Mouse (Mus musculus) kidney, postnatal 4 days (tissue): ENCODE results near the gene Cebpa.

Experiments
- DNase-seq, 2 experiments: peaks; one replicate each; pipeline ENCODE4 v3.0.0; 2021; ENCODE audit warnings: mixed read lengths in 2 of 2

The Cebpa gene

DNA sequence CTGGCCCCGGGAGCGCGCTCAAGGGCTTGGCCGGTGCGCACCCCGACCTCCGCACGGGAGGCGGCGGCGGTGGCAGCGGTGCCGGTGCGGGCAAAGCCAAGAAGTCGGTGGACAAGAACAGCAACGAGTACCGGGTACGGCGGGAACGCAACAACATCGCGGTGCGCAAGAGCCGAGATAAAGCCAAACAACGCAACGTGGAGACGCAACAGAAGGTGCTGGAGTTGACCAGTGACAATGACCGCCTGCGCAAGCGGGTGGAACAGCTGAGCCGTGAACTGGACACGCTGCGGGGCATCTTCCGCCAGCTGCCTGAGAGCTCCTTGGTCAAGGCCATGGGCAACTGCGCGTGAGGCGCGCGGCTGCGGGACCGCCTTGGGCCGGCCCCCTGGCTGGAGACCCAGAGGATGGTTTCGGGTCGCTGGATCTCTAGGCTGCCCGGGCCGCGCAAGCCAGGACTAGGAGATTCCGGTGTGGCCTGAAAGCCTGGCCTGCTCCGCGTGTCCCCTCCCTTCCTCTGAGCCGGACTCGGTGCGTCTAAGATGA lies 1.1 kb downstream of the Cebpa start:
- peak; percentile 56 to 74 for DNase-seq

- no peak for DNase-seq
Measured at GRCm38 (mm10) chr7:35121150-35121549, 2.1 kb downstream of the Cebpa start.

GRCm38 (mm10) chr7:35122401-35123320 lies 3.6 kb downstream of the Cebpa start:
- DNase-seq, result no peak

DNA sequence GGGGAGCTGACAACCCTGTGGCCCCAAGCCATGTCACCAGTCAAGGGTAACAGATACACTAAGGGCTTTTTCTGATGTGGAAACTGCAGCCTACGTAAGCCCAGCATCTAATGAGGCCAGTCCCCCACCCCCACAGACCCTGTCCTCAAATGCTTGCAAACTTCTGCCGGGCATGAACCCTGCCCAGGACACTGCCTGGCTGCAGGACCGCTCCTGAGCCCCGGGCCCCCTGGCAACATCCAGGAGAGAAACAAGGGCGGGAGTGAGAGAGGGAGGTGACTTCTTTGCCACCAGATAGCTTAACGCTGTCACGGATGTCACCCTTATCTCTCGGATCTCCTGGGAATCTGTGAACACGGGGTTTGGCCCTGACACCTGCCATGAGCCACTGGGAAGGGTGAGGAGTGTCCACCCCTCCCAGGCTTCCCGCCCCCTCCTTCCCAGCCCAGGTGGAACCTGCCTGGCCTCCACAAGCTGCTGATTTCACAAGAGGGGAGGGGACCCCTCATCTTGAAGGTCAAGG lies 4.4 kb downstream of the Cebpa start:
- DNase-seq, result no peak

GRCm38 (mm10) chr7:35124216-35124615 lies 5.1 kb downstream of the Cebpa start:
- no peak for DNase-seq

DNA sequence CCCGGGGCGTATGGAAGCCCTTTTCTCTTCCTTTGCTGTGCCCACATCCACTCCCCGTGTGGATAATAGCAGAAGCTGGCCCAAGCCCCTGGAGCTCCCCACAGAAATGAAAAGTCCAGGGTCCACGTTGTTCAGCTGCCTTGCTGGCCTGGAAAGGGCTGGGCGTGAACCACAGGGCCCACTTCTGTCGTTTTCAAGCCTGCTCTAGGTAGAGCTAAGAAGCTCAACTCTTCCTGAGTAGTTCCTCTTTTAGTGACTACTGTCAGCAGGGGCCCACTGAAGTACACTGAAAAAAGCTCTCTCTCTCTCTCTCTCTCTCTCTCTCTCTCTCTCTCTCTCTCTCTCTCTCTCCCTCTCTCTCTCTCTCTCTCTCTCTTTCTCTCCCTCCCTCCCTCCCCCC lies 5.7 kb downstream of the Cebpa start:
- DNase-seq, result no peak

GRCm38 (mm10) chr7:35125971-35126370 lies 6.9 kb downstream of the Cebpa start:
- no peak for DNase-seq

DNA sequence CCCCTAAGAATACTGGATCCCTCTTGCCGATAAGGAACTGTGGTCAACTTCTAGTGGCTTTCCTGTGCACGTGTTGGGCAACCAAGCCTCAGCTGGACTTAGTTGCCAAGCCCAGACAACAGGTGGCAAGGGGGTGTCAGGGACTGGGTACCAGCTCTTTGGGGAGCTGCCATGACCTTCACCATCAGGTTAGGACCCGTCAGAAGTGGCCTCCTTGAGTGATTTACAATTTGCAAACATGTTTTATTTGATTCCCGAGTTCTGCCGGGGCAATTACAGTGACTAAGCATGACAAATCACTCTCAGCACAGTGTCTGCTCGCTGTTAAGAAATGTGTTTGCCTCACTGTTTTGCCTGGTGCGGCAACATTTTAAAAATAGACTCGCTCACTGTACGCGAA lies 7.9 kb downstream of the Cebpa start:
- DNase-seq, result no peak

DNA sequence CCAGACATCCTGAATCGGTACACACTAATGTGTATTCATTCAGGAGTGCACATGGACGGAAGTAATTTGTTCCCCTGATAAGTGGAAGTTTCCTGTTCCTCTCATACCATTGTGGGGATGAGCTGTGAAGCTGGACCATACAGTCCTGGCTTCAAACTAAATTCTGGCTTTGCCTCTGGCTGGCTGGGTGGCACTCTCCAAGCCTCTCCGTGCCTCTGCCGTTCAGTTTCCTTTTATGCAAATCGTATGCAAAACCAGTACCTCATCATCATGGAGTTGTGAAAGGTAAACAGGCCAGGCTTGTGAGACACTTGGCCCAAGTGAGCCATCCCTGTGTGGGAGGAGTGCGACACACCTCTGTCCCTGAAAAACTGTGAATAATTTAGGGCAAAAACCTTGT lies 8.6 kb downstream of the Cebpa start:
- no peak for DNase-seq

DNA sequence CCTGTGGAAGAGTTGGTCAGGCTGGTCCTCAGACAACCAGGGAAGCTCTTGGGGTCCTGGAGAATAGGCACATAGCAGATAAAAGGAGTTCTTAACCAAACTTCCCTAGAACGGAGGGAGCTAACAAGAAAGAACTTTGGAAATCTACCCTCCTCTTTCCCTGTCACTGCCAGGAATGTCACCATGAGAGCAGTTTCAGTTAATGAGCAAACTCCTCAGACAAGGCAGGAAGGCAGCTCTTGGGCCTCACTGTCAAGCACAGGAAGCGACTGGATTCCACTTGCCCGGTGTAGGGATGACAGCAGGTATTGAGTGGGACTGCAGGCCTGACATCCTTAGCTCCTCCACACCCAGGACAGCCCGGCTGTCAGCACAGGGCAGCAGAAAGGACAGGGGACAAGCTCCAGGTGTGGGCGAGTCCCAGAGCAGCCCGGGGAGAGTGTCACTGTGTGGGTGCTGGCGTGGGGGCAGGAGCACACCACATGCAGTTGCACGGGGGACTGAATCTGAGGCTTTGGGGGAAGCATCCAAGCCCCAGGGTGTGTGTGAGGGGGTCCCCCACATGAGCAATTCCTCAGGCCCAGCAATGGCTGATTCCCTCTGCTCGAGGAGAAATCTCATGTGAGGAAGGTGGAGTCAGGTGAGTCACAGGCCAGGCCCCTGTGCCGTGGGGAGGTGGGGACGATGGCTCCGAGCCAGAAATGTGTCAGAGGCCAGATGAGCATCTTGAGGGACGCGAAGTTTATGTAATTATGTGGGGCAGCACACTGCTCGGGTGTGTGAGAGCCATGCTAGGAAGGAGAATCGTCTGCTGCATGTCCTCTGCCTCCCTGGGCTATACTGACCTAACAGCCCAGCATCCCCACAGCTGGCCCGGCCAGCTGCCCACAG lies 9.8 kb downstream of the Cebpa start:
- no peak for DNase-seq

GRCm38 (mm10) chr7:35130059-35130738 lies 11.1 kb downstream of the Cebpa start:
- no peak for DNase-seq

- DNase-seq, result no peak
Measured at GRCm38 (mm10) chr7:35130888-35131287, 11.8 kb downstream of the Cebpa start.

GRCm38 (mm10) chr7:35131601-35132000 lies 12.5 kb downstream of the Cebpa start:
- DNase-seq, result no peak

DNA sequence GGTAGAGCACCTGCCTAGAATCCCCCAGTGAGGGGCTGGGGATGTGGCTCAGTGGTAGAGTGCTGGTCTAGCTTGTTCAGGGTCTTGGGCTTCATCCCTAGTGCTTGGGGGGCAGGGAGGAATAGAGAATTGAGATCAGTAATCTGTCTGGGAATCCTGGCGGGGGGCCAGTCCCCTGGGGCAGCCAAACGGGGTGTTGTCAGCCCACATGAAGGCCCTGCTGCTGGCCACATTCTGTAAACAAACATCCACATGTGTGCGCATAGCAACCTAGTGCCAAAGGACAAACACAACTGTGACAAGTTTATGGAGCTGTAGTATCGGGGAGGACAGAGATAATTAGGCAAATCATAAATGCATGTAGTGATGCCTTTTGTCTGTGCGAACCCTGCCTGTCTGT lies 15.5 kb downstream of the Cebpa start:
- peak; percentile 61 to 64 for DNase-seq

DNA sequence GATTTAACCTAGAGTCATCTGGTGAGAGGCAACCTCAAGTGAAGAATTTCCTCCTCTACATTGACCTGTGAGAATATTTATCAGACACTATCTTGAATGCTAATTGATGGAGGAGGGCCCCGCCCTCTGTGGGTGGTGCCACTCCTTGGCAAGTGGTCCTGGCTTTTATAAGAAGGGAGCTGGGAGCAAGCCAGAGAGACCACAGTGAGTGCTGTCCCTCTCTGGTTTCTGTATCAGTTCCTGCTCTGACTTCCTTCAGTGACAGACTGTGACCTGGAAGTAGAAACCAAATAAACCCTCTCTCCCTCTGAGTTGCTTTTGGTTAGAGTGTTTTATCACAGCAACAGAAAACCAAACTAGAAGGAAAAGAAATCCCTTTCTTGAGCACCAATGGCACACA lies 18.4 kb downstream of the Cebpa start:
- no peak for DNase-seq

DNA sequence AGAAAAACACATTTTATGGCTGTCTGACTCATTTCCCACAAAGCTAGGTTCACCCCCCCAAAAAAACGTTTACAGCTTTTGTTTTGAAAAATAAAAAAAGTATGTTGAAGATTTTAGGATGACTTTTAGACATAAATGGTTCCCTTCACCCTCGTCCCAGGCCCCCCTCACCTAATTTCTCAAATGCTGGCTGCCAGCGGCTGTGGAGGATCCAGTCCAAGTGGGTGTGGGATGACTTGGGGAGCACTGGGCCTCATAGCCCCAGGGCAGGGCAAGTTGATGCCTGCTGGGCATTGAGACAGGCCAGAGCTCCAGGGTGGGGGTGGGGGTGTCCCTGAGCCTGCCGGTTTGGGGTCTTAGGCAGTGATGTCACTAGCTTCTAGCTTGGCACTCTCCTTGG lies 19.4 kb downstream of the Cebpa start:
- DNase-seq, result no peak

DNA sequence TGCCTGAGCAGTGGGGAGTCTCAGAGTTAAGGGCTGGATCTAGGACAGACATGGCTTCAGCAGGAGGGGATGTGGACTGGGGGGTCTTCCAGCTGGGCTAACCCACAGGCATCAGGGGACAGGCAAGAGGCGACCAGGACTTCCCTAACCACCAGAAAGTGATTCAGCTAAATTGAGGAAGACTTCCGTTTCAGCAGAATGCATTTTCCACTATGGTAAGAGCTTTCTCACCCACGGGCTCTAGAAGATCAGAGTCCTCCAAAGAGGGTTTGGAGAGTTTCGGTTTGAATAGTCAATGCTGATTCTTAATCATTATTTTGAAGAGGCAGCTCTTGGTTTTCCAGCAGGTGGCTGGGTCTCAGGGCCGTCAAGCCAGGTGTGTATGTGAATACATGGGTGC lies 20.8 kb downstream of the Cebpa start:
- no peak for DNase-seq

DNA sequence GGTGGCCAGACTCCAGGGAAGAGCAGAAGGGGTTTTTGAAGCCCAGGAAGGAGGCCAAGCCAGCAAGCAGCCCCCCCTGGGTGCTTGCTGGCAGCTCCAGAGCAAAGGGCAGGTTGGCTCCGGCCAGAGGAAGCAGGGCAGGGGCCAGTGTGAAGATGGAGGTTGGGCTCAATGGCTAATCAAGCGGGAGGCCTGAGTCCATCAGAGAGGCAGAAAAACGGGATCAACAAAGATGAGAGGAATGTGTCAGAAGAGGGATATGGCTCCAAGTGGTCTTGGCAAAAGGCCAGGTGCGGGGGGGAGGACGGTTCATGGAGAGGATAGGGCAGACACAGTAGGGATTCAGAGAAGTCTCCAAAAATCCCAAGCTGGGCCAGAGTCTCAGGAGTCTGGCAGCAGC lies 22.4 kb downstream of the Cebpa start:
- peak; percentile 64 to 74 for DNase-seq

DNA sequence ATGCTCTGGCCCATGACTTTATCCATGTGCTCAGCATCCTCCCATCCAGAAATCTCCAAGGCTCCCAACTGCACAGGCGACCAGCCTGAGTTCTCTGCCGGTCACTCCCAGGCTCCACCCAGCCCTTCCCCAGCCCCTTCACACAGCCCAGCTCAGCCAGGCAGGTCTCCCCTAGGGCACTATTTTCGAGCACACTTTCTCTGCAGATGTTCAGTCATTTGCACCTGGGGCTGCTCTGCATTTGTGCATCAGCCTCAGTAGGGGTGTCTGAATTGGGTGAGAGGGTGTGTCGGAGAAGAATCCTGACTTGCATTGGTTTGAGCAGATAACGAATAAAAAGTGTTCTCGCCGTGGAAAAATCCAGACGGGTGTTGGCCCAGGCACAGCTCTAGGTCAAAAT lies 23.4 kb downstream of the Cebpa start:
- DNase-seq, result no peak

GRCm38 (mm10) chr7:35143864-35144618 lies 24.9 kb downstream of the Cebpa start:
- peak; percentile 61 to 80 for DNase-seq

DNA sequence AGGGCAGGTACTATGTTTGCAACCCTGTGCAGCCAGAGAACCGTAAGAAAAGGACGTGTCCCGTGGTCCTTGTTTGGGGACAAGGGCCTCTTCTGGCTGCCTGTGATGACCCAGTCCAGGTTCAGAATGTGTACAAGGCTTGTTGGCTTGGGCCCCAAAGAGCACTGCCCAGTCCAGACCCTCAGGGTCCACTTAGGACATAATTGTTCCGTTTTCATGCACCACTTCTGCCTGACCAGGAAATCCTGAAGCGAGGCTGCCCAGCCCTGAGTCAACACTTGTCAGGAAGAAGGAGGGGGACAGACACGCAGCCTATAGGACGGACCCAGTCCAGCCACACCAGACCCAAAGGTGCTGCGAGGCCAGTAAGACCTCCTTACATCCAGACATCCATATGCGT lies 26.0 kb downstream of the Cebpa start:
- DNase-seq, result no peak

DNA sequence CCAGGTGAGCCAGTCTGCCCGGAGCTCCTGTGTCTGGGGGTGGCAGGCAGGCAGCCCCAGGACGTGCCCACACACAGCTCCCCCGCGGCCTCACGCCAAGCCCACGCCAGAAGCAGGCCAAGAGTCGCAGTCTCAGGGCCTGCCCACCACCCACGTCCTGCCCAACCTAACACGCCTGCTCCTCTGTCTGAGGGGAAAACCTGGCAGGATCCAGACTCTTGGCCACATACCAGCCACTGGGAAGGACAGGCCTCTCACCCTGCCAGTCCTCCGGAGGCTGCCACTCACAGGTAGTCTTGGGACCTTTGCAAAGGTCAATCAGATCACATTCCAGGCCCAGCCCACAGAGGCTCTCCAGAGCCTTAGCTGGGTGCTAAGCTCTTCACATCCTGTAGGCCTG lies 27.2 kb downstream of the Cebpa start:
- DNase-seq, result peak; percentile 33 to 60
